Mouse (Mus musculus): ENCODE data around the gene Olfr61. TPM values are rescaled to one million over a fixed set of nuclear protein-coding genes. Genes with fewer than 3 reads are reported as not detected.
"Not testable (repeated sequence)": the region's sequence is repeated elsewhere in the genome, so short reads cannot be mapped to it uniquely, and the experiment has no call there.

The Olfr61 gene
- total and polyA plus RNA-seq, 2 experiments from 2014 or later, result not detected

DNA sequence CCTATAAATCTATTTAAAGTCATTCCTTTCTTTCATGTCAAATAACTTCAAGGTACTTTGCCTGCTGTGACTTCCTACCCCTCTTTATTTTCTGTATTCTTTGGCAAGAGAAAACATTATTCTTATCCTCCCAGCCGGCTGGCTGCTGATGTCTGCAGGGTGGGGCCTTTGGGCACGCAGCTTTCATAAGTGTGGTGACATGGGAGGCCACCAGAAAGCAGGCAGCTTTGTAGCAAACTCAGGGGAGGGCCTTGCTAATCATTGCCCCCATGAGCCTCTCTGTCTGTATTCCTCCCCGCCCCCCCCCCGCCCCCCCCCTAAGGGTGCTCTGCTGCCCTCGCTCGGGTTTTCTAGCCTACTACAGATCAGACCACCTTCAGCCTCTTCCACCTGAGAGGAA lies 47.1 kb downstream of the Olfr61 start:
- WGBS, result 5% methylated on average over 5 of the region's 6 CpGs

DNA sequence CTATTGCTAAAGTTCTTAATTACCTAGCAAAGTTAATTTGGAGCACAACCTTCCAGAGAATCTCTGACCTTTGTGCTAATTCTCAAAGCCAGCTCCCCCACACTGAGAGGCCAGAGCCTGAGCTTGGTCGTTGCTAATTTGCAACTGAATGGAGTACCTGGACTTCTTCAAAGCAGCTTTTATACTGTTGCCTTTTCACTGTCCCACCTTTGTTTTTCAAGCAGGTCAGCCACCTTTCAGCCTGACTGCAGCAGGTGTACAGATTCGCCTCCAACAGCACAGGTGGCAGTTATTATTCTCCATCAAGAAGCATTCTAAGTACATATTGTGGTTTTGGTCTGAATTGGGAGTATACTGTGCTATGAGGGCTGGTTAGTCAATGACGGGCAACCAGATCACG lies 50.8 kb downstream of the Olfr61 start:
- H3K4me3 ChIP-seq (ENCODE audit: low read depth, low read length); H3K27me3 ChIP-seq (ENCODE audit: control insufficient read depth, insufficient read depth, low read length); H3K9ac ChIP-seq (replicated peaks; ENCODE audit: low read depth, low read length); H3K27ac ChIP-seq (ENCODE audit: low read depth); H3K9me3 ChIP-seq (replicated peaks; ENCODE audit: control insufficient read depth, low read length); H3K4me1 ChIP-seq (ENCODE audit: control insufficient read depth, insufficient read depth); H3K4me2 ChIP-seq (ENCODE audit: low read depth, low read length); H3K36me3 ChIP-seq (replicated peaks; ENCODE audit: control insufficient read depth, insufficient read depth, low read length); DNase-seq (ENCODE audit: low spot score); ATAC-seq (ENCODE audit: insufficient read depth, low read depth): not testable (repeated sequence)
- 53% methylated on average over 4 of the region's 4 CpGs for WGBS

More for the DNA sequence above, 47.1 kb downstream of the Olfr61 start:
- Histone ChIP-seq H3K36me3 (replicated peaks; ENCODE audit: control insufficient read depth, insufficient read depth, low read length) (no peaks in the 10 kb centered on the region), H3K4me2 (ENCODE audit: low read depth, low read length) (no peak overlapping the region), H3K9ac (replicated peaks; ENCODE audit: low read depth, low read length) (no peak overlapping the region), H3K9me3 (replicated peaks; ENCODE audit: control insufficient read depth, low read length) (0 out of 2 replicates have a peak, but pooled peaks cover 2% of the 10 kb centered on the region), H3K4me1 (ENCODE audit: control insufficient read depth, insufficient read depth) (no peaks in the 10 kb centered on the region), H3K27ac (ENCODE audit: low read depth) (no peak overlapping the region), H3K4me3 (ENCODE audit: low read depth, low read length) (no peak overlapping the region), H3K27me3 (ENCODE audit: control insufficient read depth, insufficient read depth, low read length) (no peaks in the 10 kb centered on the region)
- DNase-seq (ENCODE audit: low spot score), result peak; percentile 11
- no peak for ATAC-seq (ENCODE audit: insufficient read depth, low read depth)
- TF ChIP-seq EP300 (IDR thresholded peaks at IDR 0.05; ENCODE audit: low read depth) (no peak), CTCF (IDR thresholded peaks at IDR 0.05; ENCODE audit: low read depth) (no peak)

DNA sequence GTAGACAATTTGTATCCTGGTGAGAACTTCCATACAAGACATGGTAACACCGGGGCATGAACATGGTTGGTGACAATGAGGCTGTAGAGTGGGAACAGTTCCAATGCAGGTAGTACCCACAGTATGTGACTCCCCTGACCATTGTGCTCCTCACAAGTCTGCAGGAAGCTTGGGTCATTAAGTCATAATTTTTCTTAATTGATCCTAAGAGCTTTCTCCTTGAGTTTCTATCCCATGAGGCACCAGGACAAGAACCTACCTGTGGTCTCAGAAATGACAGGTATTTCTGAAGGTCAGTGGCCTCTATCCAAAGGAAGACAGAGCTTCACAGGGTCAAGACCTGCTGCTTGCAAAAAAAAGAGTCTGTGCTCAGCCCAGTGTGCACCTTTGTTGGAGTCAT lies 52.9 kb downstream of the Olfr61 start, which contains the start of gene Olfr45:
Olfr45 (plus strand) TSS at position 301 of the 400 bp plus-strand sequence.
- Histone ChIP-seq H3K4me1 (ENCODE audit: control insufficient read depth, insufficient read depth) (no peaks in the 10 kb centered on the region), H3K9ac (replicated peaks; ENCODE audit: low read depth, low read length) (no peak within 1 kb of the TSS), H3K27me3 (ENCODE audit: control insufficient read depth, insufficient read depth, low read length) (no peaks in the 10 kb centered on the region), H3K36me3 (replicated peaks; ENCODE audit: control insufficient read depth, insufficient read depth, low read length) (no peaks in the 10 kb centered on the region), H3K27ac (ENCODE audit: low read depth) (no peak within 1 kb of the TSS), H3K4me2 (ENCODE audit: low read depth, low read length) (no peak within 1 kb of the TSS), H3K9me3 (replicated peaks; ENCODE audit: control insufficient read depth, low read length) (0 out of 2 replicates have a peak, but pooled peaks cover 2% of the 10 kb centered on the region), H3K4me3 (ENCODE audit: low read depth, low read length) (no peak within 1 kb of the TSS)
- TF ChIP-seq EP300 (IDR thresholded peaks at IDR 0.05; ENCODE audit: low read depth), result no peak
- TF ChIP-seq CTCF (IDR thresholded peaks at IDR 0.05; ENCODE audit: low read depth), result no peak
- WGBS, result 84% methylated on average over 1 of the region's 1 CpGs
- ATAC-seq (ENCODE audit: insufficient read depth, low read depth) (no peak), DNase-seq (ENCODE audit: low spot score) (no peak)

Other genes starting within 250 kb of the Olfr61 start
- gene Olfr531, start 226.1 kb upstream of the Olfr61 start, total RNA-seq (2014; rRNA removed; ENCODE audit: low replicate concordance), result not detected in 2 replicates
- not detected in 2 replicates for gene Olfr531, start 226.1 kb upstream of the Olfr61 start, polyA plus RNA-seq (2015; fragmentation: Nextera tagmentation; extraction: Ambion mirVana)
- gene Olfr532, start 207.3 kb upstream of the Olfr61 start, total RNA-seq (2014; rRNA removed; ENCODE audit: low replicate concordance), result not detected in 2 replicates
- not detected in 2 replicates for gene Olfr532, start 207.3 kb upstream of the Olfr61 start, polyA plus RNA-seq (2015; fragmentation: Nextera tagmentation; extraction: Ambion mirVana)
- not detected in 2 replicates for gene Olfr533, start 165.6 kb upstream of the Olfr61 start, total RNA-seq (2014; rRNA removed; ENCODE audit: low replicate concordance)
- not detected in 2 replicates for gene Olfr533, start 165.6 kb upstream of the Olfr61 start, polyA plus RNA-seq (2015; fragmentation: Nextera tagmentation; extraction: Ambion mirVana)
- gene Olfr535, start 144.8 kb upstream of the Olfr61 start, total RNA-seq (2014; rRNA removed; ENCODE audit: low replicate concordance), result not detected in 2 replicates
- gene Olfr535, start 144.8 kb upstream of the Olfr61 start, polyA plus RNA-seq (2015; fragmentation: Nextera tagmentation; extraction: Ambion mirVana), result not detected in 2 replicates
- not detected in 2 replicates for gene Olfr536, start 121.6 kb upstream of the Olfr61 start, total RNA-seq (2014; rRNA removed; ENCODE audit: low replicate concordance)
- not detected in 2 replicates for gene Olfr536, start 121.6 kb upstream of the Olfr61 start, polyA plus RNA-seq (2015; fragmentation: Nextera tagmentation; extraction: Ambion mirVana)
- gene Olfr538, start 61.1 kb upstream of the Olfr61 start, total RNA-seq (2014; rRNA removed; ENCODE audit: low replicate concordance), result not detected in 2 replicates
- not detected in 2 replicates for gene Olfr538, start 61.1 kb upstream of the Olfr61 start, polyA plus RNA-seq (2015; fragmentation: Nextera tagmentation; extraction: Ambion mirVana)
- gene Olfr46, start 27.7 kb upstream of the Olfr61 start, total RNA-seq (2014; rRNA removed; ENCODE audit: low replicate concordance), result not detected in 2 replicates
- not detected in 2 replicates for gene Olfr46, start 27.7 kb upstream of the Olfr61 start, polyA plus RNA-seq (2015; fragmentation: Nextera tagmentation; extraction: Ambion mirVana)
- gene Olfr53, start 17.5 kb downstream of the Olfr61 start, total RNA-seq (2014; rRNA removed; ENCODE audit: low replicate concordance), result not detected in 2 replicates
- not detected in 2 replicates for gene Olfr53, start 17.5 kb downstream of the Olfr61 start, polyA plus RNA-seq (2015; fragmentation: Nextera tagmentation; extraction: Ambion mirVana)
- gene Olfr539, start 31.0 kb downstream of the Olfr61 start, total RNA-seq (2014; rRNA removed; ENCODE audit: low replicate concordance), result not detected in 2 replicates
- gene Olfr539, start 31.0 kb downstream of the Olfr61 start, polyA plus RNA-seq (2015; fragmentation: Nextera tagmentation; extraction: Ambion mirVana), result not detected in 2 replicates
- not detected in 2 replicates for gene Olfr45, start 53.0 kb downstream of the Olfr61 start, total RNA-seq (2014; rRNA removed; ENCODE audit: low replicate concordance)
- gene Olfr45, start 53.0 kb downstream of the Olfr61 start, polyA plus RNA-seq (2015; fragmentation: Nextera tagmentation; extraction: Ambion mirVana), result not detected in 2 replicates
- not detected in 2 replicates for gene Olfr541, start 68.3 kb downstream of the Olfr61 start, total RNA-seq (2014; rRNA removed; ENCODE audit: low replicate concordance)
- gene Olfr541, start 68.3 kb downstream of the Olfr61 start, polyA plus RNA-seq (2015; fragmentation: Nextera tagmentation; extraction: Ambion mirVana), result not detected in 2 replicates
- 0.11 TPM in 1 of 2 replicates, not detected in the other for gene Cyp2e1, start 134.8 kb downstream of the Olfr61 start, total RNA-seq (2014; rRNA removed; ENCODE audit: low replicate concordance)
- gene Cyp2e1, start 134.8 kb downstream of the Olfr61 start, polyA plus RNA-seq (2015; fragmentation: Nextera tagmentation; extraction: Ambion mirVana), result not detected in 2 replicates
- not detected in 2 replicates for gene Syce1, start 158.9 kb downstream of the Olfr61 start, total RNA-seq (2014; rRNA removed; ENCODE audit: low replicate concordance)
- 0.10 and 0.18 TPM in 2 replicates for gene Syce1, start 158.9 kb downstream of the Olfr61 start, polyA plus RNA-seq (2015; fragmentation: Nextera tagmentation; extraction: Ambion mirVana)
- gene Zfp941, start 193.2 kb downstream of the Olfr61 start, total RNA-seq (2014; rRNA removed; ENCODE audit: low replicate concordance), result 0.11 and 0.97 TPM in 2 replicates
- 0.29 and 0.45 TPM in 2 replicates for gene Zfp941, start 193.2 kb downstream of the Olfr61 start, polyA plus RNA-seq (2015; fragmentation: Nextera tagmentation; extraction: Ambion mirVana)
- not detected in 2 replicates for gene Urah, start 206.0 kb downstream of the Olfr61 start, total RNA-seq (2014; rRNA removed; ENCODE audit: low replicate concordance)
- gene Urah, start 206.0 kb downstream of the Olfr61 start, polyA plus RNA-seq (2015; fragmentation: Nextera tagmentation; extraction: Ambion mirVana), result 0.27 and 0.29 TPM in 2 replicates
- gene Scgb1c1, start 216.6 kb downstream of the Olfr61 start, total RNA-seq (2014; rRNA removed; ENCODE audit: low replicate concordance), result 0.80 TPM in 1 of 2 replicates, not detected in the other
- 8.7 and 11.0 TPM in 2 replicates for gene Scgb1c1, start 216.6 kb downstream of the Olfr61 start, polyA plus RNA-seq (2015; fragmentation: Nextera tagmentation; extraction: Ambion mirVana)
- not detected in 2 replicates for gene Odf3, start 218.8 kb downstream of the Olfr61 start, total RNA-seq (2014; rRNA removed; ENCODE audit: low replicate concordance)
- not detected in 2 replicates for gene Odf3, start 218.8 kb downstream of the Olfr61 start, polyA plus RNA-seq (2015; fragmentation: Nextera tagmentation; extraction: Ambion mirVana)
- gene Gm45785, start 227.4 kb downstream of the Olfr61 start, total RNA-seq (2014; rRNA removed; ENCODE audit: low replicate concordance), result not detected in 2 replicates
- gene Gm45785, start 227.4 kb downstream of the Olfr61 start, polyA plus RNA-seq (2015; fragmentation: Nextera tagmentation; extraction: Ambion mirVana), result not detected in 2 replicates
- 37.2 and 73.8 TPM in 2 replicates for gene Ric8a, start 228.0 kb downstream of the Olfr61 start, total RNA-seq (2014; rRNA removed; ENCODE audit: low replicate concordance)
- gene Ric8a, start 228.0 kb downstream of the Olfr61 start, polyA plus RNA-seq (2015; fragmentation: Nextera tagmentation; extraction: Ambion mirVana), result 27.5 and 27.8 TPM in 2 replicates
- gene Bet1l, start 228.6 kb downstream of the Olfr61 start, total RNA-seq (2014; rRNA removed; ENCODE audit: low replicate concordance), result 13.9 and 14.8 TPM in 2 replicates
- 29.6 and 32.0 TPM in 2 replicates for gene Bet1l, start 228.6 kb downstream of the Olfr61 start, polyA plus RNA-seq (2015; fragmentation: Nextera tagmentation; extraction: Ambion mirVana)